Mouse (Mus musculus): ENCODE measurements around the gene Klf11. TPM values are rescaled to one million over a fixed set of nuclear protein-coding genes. Genes with fewer than 3 reads are reported as not detected.

The Klf11 gene
- 16.8 and 17.5 TPM in 2 replicates for polyA plus RNA-seq (2015; fragmentation: Nextera tagmentation; extraction: Ambion mirVana)

GRCm38 (mm10) chr12:24651063-24651557 lies at the start of gene Klf11:
TSS of gene Klf11 (plus strand) at chr12:24651274.
- Histone ChIP-seq H3K4me3 (peak within 1 kb of the TSS; percentile 97), H3K9ac (peak within 1 kb of the TSS; percentile 99), H3K4me2 (peak within 1 kb of the TSS; percentile 73), H3K36me3 (peaks cover 29% of the 10 kb centered on the region), H3K27ac (replicated peaks) (peak within 1 kb of the TSS; percentile 99), H3K9me3 (no peaks in the 10 kb centered on the region), H3K4me1 (peaks cover 60% of the 10 kb centered on the region), H3K27me3 (replicated peaks) (no peaks in the 10 kb centered on the region)
- peak; percentile 89 for ATAC-seq (ENCODE audit: extremely low read depth, insufficient number of reproducible peaks, low FRiP score, low TSS enrichment)
- WGBS = under 1% methylated on average over 66 of the region's 68 CpGs

GRCm38 (mm10) chr12:24603266-24603665 lies 47.8 kb upstream of the Klf11 start:
- Histone ChIP-seq H3K4me3 (no peak overlapping the region), H3K4me1 (no peaks in the 10 kb centered on the region), H3K36me3 (peaks cover 20% of the 10 kb centered on the region), H3K27me3 (replicated peaks) (no peaks in the 10 kb centered on the region; the same call in 1 of the 2 replicates), H3K9ac (no peak overlapping the region), H3K9me3 (no peaks in the 10 kb centered on the region), H3K27ac (replicated peaks) (no peak overlapping the region), H3K4me2 (no peak overlapping the region)
- ATAC-seq (ENCODE audit: extremely low read depth, insufficient number of reproducible peaks, low FRiP score, low TSS enrichment) = no peak
- 43% methylated on average over 2 of the region's 2 CpGs for WGBS

GRCm38 (mm10) chr12:24606166-24606565 lies 44.9 kb upstream of the Klf11 start:
- no peak; the same call in 1 of the 2 replicates for ATAC-seq (ENCODE audit: extremely low read depth, insufficient number of reproducible peaks, low FRiP score, low TSS enrichment)
- Histone ChIP-seq H3K27ac (replicated peaks) (no peak overlapping the region), H3K4me2 (no peak overlapping the region), H3K4me3 (no peak overlapping the region), H3K27me3 (replicated peaks) (no peaks in the 10 kb centered on the region; the same call in 1 of the 2 replicates), H3K9me3 (no peaks in the 10 kb centered on the region), H3K4me1 (no peaks in the 10 kb centered on the region), H3K9ac (no peak overlapping the region), H3K36me3 (peaks cover 43% of the 10 kb centered on the region)
- 68% methylated on average over 10 of the region's 10 CpGs for WGBS

- Histone ChIP-seq H3K27me3 (replicated peaks) (no peaks in the 10 kb centered on the region), H3K9me3 (no peaks in the 10 kb centered on the region), H3K9ac (no peak overlapping the region), H3K27ac (replicated peaks) (no peak overlapping the region), H3K4me3 (no peak overlapping the region), H3K4me2 (no peak overlapping the region), H3K4me1 (no peaks in the 10 kb centered on the region), H3K36me3 (peaks cover 55% of the 10 kb centered on the region)
- WGBS = 76% methylated on average over 6 of the region's 6 CpGs
- ATAC-seq (ENCODE audit: extremely low read depth, insufficient number of reproducible peaks, low FRiP score, low TSS enrichment) = no peak
Measured at GRCm38 (mm10) chr12:24612591-24612990, 38.5 kb upstream of the Klf11 start.

GRCm38 (mm10) chr12:24614452-24615075 lies 36.5 kb upstream of the Klf11 start:
- no peaks in the 10 kb centered on the region for H3K9me3 ChIP-seq
- no peak overlapping the region for H3K4me2 ChIP-seq
- no peaks in the 10 kb centered on the region for H3K4me1 ChIP-seq
- no peak overlapping the region for H3K9ac ChIP-seq
- H3K27ac ChIP-seq (replicated peaks) = no peak overlapping the region
- H3K4me3 ChIP-seq = no peak overlapping the region
- H3K27me3 ChIP-seq (replicated peaks) = no peaks in the 10 kb centered on the region
- WGBS = 80% methylated on average over 17 of the region's 17 CpGs
- H3K36me3 ChIP-seq = peaks cover 39% of the 10 kb centered on the region
- no peak for ATAC-seq (ENCODE audit: extremely low read depth, insufficient number of reproducible peaks, low FRiP score, low TSS enrichment)

- Histone ChIP-seq H3K4me3 (no peak overlapping the region), H3K4me1 (no peaks in the 10 kb centered on the region), H3K9ac (no peak overlapping the region), H3K27me3 (replicated peaks) (no peaks in the 10 kb centered on the region), H3K27ac (replicated peaks) (no peak overlapping the region), H3K36me3 (peaks cover 35% of the 10 kb centered on the region), H3K9me3 (no peaks in the 10 kb centered on the region), H3K4me2 (no peak overlapping the region)
- ATAC-seq (ENCODE audit: extremely low read depth, insufficient number of reproducible peaks, low FRiP score, low TSS enrichment) = no peak
- WGBS = 47% methylated on average over 3 of the region's 3 CpGs
Measured at GRCm38 (mm10) chr12:24615140-24615539, 35.9 kb upstream of the Klf11 start.

- 77% methylated on average over 4 of the region's 4 CpGs for WGBS
- no peak overlapping the region for H3K9ac ChIP-seq
Measured at GRCm38 (mm10) chr12:24619436-24619835, 31.6 kb upstream of the Klf11 start.

DNA sequence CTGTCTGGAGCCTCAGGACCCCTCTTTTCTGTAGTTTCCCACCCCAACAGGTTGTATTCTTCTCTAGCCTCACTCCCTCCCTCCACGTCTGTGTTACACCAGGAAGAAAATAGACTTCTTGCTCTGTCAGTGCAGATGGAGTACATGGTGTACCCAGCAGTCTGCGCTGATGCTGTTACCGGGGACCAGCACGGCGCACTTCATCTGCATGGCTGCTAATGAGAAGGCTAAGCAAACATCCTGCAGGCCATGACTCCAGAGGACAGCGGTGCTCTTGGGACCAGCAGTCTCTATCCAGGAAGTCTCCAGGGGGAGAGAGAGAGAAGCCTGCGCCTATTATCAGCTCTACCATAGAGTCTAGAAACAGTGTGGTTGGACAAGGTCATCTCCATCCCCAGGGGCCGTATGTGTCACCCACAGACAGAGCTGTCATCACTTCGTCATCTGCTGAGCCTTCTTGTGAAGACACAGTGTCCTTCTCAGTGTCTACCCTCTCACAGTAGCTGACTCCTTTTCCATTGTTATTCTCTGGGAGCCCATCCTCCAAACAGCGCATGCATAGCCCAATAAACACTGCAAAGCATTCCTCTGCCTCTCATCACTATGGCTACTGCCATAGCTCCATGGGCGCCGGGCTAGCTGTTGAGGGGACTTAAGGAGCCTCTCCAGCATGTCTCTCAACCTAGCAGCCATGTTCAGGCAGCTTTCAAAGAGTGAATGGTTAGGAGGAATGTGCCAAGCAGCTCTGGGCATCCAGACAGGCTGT lies 27.4 kb upstream of the Klf11 start:
- H3K4me1 ChIP-seq = peaks cover 21% of the 10 kb centered on the region
- 0 out of 2 replicates have a peak overlapping the region, but pooled peaks have one; percentile 21 for H3K27ac ChIP-seq (replicated peaks)
- H3K4me2 ChIP-seq = no peak overlapping the region
- ATAC-seq (ENCODE audit: extremely low read depth, insufficient number of reproducible peaks, low FRiP score, low TSS enrichment) = no peak
- no peak overlapping the region for H3K4me3 ChIP-seq
- H3K9ac ChIP-seq = no peak overlapping the region
- H3K27me3 ChIP-seq (replicated peaks) = no peaks in the 10 kb centered on the region
- no peaks in the 10 kb centered on the region for H3K36me3 ChIP-seq
- WGBS = 55% methylated on average over 12 of the region's 12 CpGs
- no peaks in the 10 kb centered on the region for H3K9me3 ChIP-seq

More at GRCm38 (mm10) chr12:24619436-24619835, 31.6 kb upstream of the Klf11 start:
- H3K36me3 ChIP-seq = peaks cover 3% of the 10 kb centered on the region
- peaks cover 13% of the 10 kb centered on the region for H3K4me1 ChIP-seq
- no peak overlapping the region for H3K4me3 ChIP-seq
- H3K9me3 ChIP-seq = no peaks in the 10 kb centered on the region
- H3K27ac ChIP-seq (replicated peaks) = no peak overlapping the region
- no peak overlapping the region for H3K4me2 ChIP-seq
- no peak for ATAC-seq (ENCODE audit: extremely low read depth, insufficient number of reproducible peaks, low FRiP score, low TSS enrichment)
- H3K27me3 ChIP-seq (replicated peaks) = no peaks in the 10 kb centered on the region

DNA sequence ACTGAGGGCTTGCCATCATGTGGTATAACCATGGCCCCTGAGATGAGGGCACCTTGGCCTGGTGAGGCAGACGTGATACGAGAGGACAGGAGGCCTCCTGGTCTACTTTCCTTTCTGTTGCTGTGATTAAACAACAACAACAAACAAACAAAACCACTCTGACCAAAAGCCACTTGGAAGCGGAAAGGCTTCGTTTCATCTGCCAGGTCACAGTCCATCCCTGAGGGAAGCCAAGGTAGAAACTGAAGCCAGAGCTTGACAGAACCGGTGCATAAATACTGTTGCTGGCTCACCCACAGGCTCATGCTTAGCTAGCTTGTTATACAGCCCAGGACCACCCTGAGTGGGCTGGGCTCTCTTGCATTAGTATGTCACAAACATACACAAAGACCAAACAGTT lies 24.7 kb upstream of the Klf11 start:
- Histone ChIP-seq H3K4me2 (no peak overlapping the region), H3K9me3 (no peaks in the 10 kb centered on the region), H3K9ac (no peak overlapping the region), H3K27me3 (replicated peaks) (no peaks in the 10 kb centered on the region), H3K27ac (replicated peaks) (no peak overlapping the region), H3K36me3 (no peaks in the 10 kb centered on the region), H3K4me3 (no peak overlapping the region), H3K4me1 (peaks cover 21% of the 10 kb centered on the region)
- 83% methylated on average over 5 of the region's 5 CpGs for WGBS
- no peak for ATAC-seq (ENCODE audit: extremely low read depth, insufficient number of reproducible peaks, low FRiP score, low TSS enrichment)

GRCm38 (mm10) chr12:24627215-24627614 lies 23.9 kb upstream of the Klf11 start:
- ATAC-seq (ENCODE audit: extremely low read depth, insufficient number of reproducible peaks, low FRiP score, low TSS enrichment) = no peak
- H3K27ac ChIP-seq (replicated peaks) = no peak overlapping the region

GRCm38 (mm10) chr12:24630220-24630619 lies 20.9 kb upstream of the Klf11 start:
- no peaks in the 10 kb centered on the region for H3K36me3 ChIP-seq
- H3K9me3 ChIP-seq = no peaks in the 10 kb centered on the region
- no peak overlapping the region for H3K27ac ChIP-seq (replicated peaks)
- H3K27me3 ChIP-seq (replicated peaks) = no peaks in the 10 kb centered on the region
- H3K4me3 ChIP-seq = no peak overlapping the region
- no peak overlapping the region for H3K4me2 ChIP-seq
- WGBS = 64% methylated on average over 1 of the region's 1 CpGs
- H3K9ac ChIP-seq = no peak overlapping the region
- peaks cover 24% of the 10 kb centered on the region for H3K4me1 ChIP-seq
- no peak for ATAC-seq (ENCODE audit: extremely low read depth, insufficient number of reproducible peaks, low FRiP score, low TSS enrichment)

More at GRCm38 (mm10) chr12:24627215-24627614, 23.9 kb upstream of the Klf11 start:
- H3K4me2 ChIP-seq = no peak overlapping the region
- no peaks in the 10 kb centered on the region for H3K9me3 ChIP-seq
- H3K4me1 ChIP-seq = peaks cover 21% of the 10 kb centered on the region
- WGBS = 35% methylated on average over 3 of the region's 3 CpGs
- no peaks in the 10 kb centered on the region for H3K27me3 ChIP-seq (replicated peaks)
- H3K36me3 ChIP-seq = no peaks in the 10 kb centered on the region
- no peak overlapping the region for H3K4me3 ChIP-seq
- no peak overlapping the region for H3K9ac ChIP-seq

Measured in heart, embryonic 13.5 days (tissue).